In genomic region chr4:141031733-141032132, GRCm38 (mm10) we compare ENCODE assay signal across 8 mouse cellular contexts. TPM values are rescaled to one million over a fixed set of nuclear protein-coding genes. Genes with fewer than 3 reads are reported as not detected.
DNase-seq lines count a peak whose midpoint lies in the region; ATAC-seq lines count a peak whose summit lies in the region.

No protein-coding gene starts in this region.

- DNase-seq in MN1 (ENCODE audit: low spot score) = peak; percentile 92
- peak; percentile 84 for DNase-seq in forebrain, embryonic 14.5 days (ENCODE audit: low spot score)
- peak; percentile 82 for DNase-seq in hindbrain, embryonic 10.5 days (ENCODE audit: low spot score)
- peak; percentile 72 to 81 for DNase-seq in layer of hippocampus, adult 8-10 months (ENCODE audit: low spot score in 2 of 2)
- DNase-seq in lung, postnatal 14 days = peak; percentile 88
- peak; percentile 86 for DNase-seq in retina, embryonic 14.5 days (ENCODE audit: low spot score)
- DNase-seq in urinary bladder, postnatal 25 days (ENCODE audit: low spot score) = peak; percentile 60

- H3K27me3 ChIP-seq in forebrain, embryonic 14.5 days (replicated peaks; ENCODE audit: control insufficient read depth, insufficient read depth, low read length) = no peaks in the 10 kb centered on the region
- H3K27me3 ChIP-seq in hindbrain, embryonic 10.5 days (ENCODE audit: insufficient read depth, poor library complexity, severe bottlenecking) = no peaks in the 10 kb centered on the region

- 14% methylated on average over 6 of the region's 6 CpGs for WGBS in forebrain, embryonic 14.5 days
- 19% methylated on average over 6 of the region's 6 CpGs for WGBS in hindbrain, embryonic 10.5 days

- H3K9ac ChIP-seq in forebrain, embryonic 14.5 days (ENCODE audit: low read length) = no peak overlapping the region

- no peak overlapping the region for H3K4me3 ChIP-seq in forebrain, embryonic 14.5 days (ENCODE audit: low read depth, low read length)
- H3K4me3 ChIP-seq in hindbrain, embryonic 10.5 days = no peak overlapping the region

- no peaks in the 10 kb centered on the region for H3K9me3 ChIP-seq in forebrain, embryonic 14.5 days (replicated peaks; ENCODE audit: control insufficient read depth, low read length)
- H3K9me3 ChIP-seq in hindbrain, embryonic 10.5 days = no peaks in the 10 kb centered on the region

- no peak overlapping the region for H3K27ac ChIP-seq in forebrain, embryonic 14.5 days (ENCODE audit: low read depth, low read length)
- no peak overlapping the region for H3K27ac ChIP-seq in hindbrain, embryonic 10.5 days

- peak; percentile 54; the same call in 1 of the 2 replicates for ATAC-seq in cerebellum, adult (ENCODE audit: insufficient number of reproducible peaks, low FRiP score, low TSS enrichment)
- peak; percentile 68 for ATAC-seq in forebrain, embryonic 14.5 days

- no peaks in the 10 kb centered on the region for H3K4me1 ChIP-seq in forebrain, embryonic 14.5 days (ENCODE audit: control insufficient read depth, insufficient read depth, low read length)
- peaks cover 7% of the 10 kb centered on the region; the same call in 1 of the 2 replicates for H3K4me1 ChIP-seq in hindbrain, embryonic 10.5 days (replicated peaks)

- no peak overlapping the region for H3K4me2 ChIP-seq in forebrain, embryonic 14.5 days (ENCODE audit: low read length)

- peaks cover 68% of the 10 kb centered on the region for H3K36me3 ChIP-seq in forebrain, embryonic 14.5 days (ENCODE audit: control insufficient read depth, insufficient read depth, low read length)
- H3K36me3 ChIP-seq in hindbrain, embryonic 10.5 days = peaks cover 95% of the 10 kb centered on the region

RNA-seq across cellular contexts. Expression of gene Mfap2, which starts 21.5 kb away (rescaled TPM):
- polyA plus RNA-seq in forebrain, embryonic 14.5 days (2014; fragmentation: Nextera tagmentation; extraction: Ambion mirVana) = 255 and 287 TPM in 2 replicates
- polyA plus RNA-seq in hindbrain, embryonic 10.5 days (2016; fragmentation: Nextera tagmentation; extraction: Ambion mirVana) = 307 and 334 TPM in 2 replicates
- total RNA-seq in layer of hippocampus, adult 8-10 months (2022) = 1 to 10 TPM; 4.2 to 6.6 (median 5.5) TPM

RNA-seq across cellular contexts. Expression of gene Crocc, which starts 28.6 kb away (rescaled TPM):
- 6.6 and 7.8 TPM in 2 replicates for polyA plus RNA-seq in forebrain, embryonic 14.5 days (2014; fragmentation: Nextera tagmentation; extraction: Ambion mirVana)
- 11.4 and 12.0 TPM in 2 replicates for polyA plus RNA-seq in hindbrain, embryonic 10.5 days (2016; fragmentation: Nextera tagmentation; extraction: Ambion mirVana)
- total RNA-seq in layer of hippocampus, adult 8-10 months (2022) = 10 to 100 TPM; 67.9 to 92.0 (median 76.6) TPM

RNA-seq across cellular contexts. Expression of gene Atp13a2, which starts 45.1 kb away (rescaled TPM):
- polyA plus RNA-seq in forebrain, embryonic 14.5 days (2014; fragmentation: Nextera tagmentation; extraction: Ambion mirVana) = 79.9 and 110 TPM in 2 replicates
- polyA plus RNA-seq in hindbrain, embryonic 10.5 days (2016; fragmentation: Nextera tagmentation; extraction: Ambion mirVana) = 54.8 and 82.1 TPM in 2 replicates
- total RNA-seq in layer of hippocampus, adult 8-10 months (2022) = 100 to 1,000 TPM; 144 to 156 (median 150) TPM

RNA-seq across cellular contexts. Expression of gene Necap2, which starts 46.4 kb away (rescaled TPM):
- 36.6 and 41.8 TPM in 2 replicates for polyA plus RNA-seq in forebrain, embryonic 14.5 days (2014; fragmentation: Nextera tagmentation; extraction: Ambion mirVana)
- 60.2 and 66.0 TPM in 2 replicates for polyA plus RNA-seq in hindbrain, embryonic 10.5 days (2016; fragmentation: Nextera tagmentation; extraction: Ambion mirVana)
- total RNA-seq in layer of hippocampus, adult 8-10 months (2022) = 10 to 100 TPM; 41.4 to 55.0 (median 46.9) TPM

RNA-seq across cellular contexts. Expression of gene Spata21, which starts 56.4 kb away (rescaled TPM):
- 0.19 TPM in 1 of 2 replicates, not detected in the other for polyA plus RNA-seq in forebrain, embryonic 14.5 days (2014; fragmentation: Nextera tagmentation; extraction: Ambion mirVana)
- not detected in 2 replicates for polyA plus RNA-seq in hindbrain, embryonic 10.5 days (2016; fragmentation: Nextera tagmentation; extraction: Ambion mirVana)
- under 1 TPM in 2 of 4 experiments, not detected in 2; 0.20 to 0.23 TPM for total RNA-seq in layer of hippocampus, adult 8-10 months (2022)
